Mouse (Mus musculus) layer of hippocampus, adult 8-10 months (tissue): ENCODE data around the gene Rnasek. TPM values are rescaled to one million over a fixed set of nuclear protein-coding genes. Genes with fewer than 3 reads are reported as not detected.
A peak's percentile ranks its signal among the peaks of the same experiment; 100 is the strongest.

Experiments used
- DNase-seq, 2 experiments: peaks; one replicate each; pipeline ENCODE4 v3.0.0; 2022; ENCODE audit warnings: low spot score in 2 of 2
- total RNA-seq, 4 experiments: library from RNA; stranded (reverse); gene quantifications; 2 replicates each; pipeline ENCODE4 v1.2.4; 2022

Gene Rnasek
- total RNA-seq = 100 to 1,000 TPM; 203 to 263 (median 244) TPM

- peak; percentile 84 to 86 for DNase-seq
These were observed at the start of gene Rnasek, which contains the start of gene Gm21988 for GRCm38 (mm10) chr11:70239541-70240279. Rnasek (minus strand) TSS chr11:70239842. Gm21988 (minus strand) TSS chr11:70239830.

- peak in 1 of 2 experiments; percentile 11 for DNase-seq
These were observed 49.6 kb upstream of the Rnasek start for GRCm38 (mm10) chr11:70289236-70289635.

DNA sequence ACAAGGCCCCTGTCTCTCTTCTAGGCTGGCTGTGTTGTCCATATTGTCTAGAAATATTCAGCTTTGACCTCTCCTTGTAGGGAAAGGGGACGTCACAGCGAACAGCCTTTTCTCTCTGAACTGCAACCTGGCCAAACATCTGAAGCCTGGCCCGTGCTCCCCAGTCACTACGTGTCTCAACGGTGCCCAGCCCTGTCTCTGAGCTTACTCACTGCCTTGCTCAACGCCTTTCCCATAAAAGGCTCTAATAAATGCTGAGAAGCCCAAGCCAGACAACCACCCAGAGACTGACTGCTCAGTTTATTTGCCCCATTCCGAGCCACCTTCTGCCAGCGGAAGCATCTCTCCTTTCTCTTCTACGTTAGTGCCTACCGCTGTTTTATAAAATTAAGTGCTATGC lies 48.5 kb upstream of the Rnasek start:
- no peak for DNase-seq

- no peak for DNase-seq
These were observed 46.0 kb upstream of the Rnasek start for GRCm38 (mm10) chr11:70285686-70286085.

DNA sequence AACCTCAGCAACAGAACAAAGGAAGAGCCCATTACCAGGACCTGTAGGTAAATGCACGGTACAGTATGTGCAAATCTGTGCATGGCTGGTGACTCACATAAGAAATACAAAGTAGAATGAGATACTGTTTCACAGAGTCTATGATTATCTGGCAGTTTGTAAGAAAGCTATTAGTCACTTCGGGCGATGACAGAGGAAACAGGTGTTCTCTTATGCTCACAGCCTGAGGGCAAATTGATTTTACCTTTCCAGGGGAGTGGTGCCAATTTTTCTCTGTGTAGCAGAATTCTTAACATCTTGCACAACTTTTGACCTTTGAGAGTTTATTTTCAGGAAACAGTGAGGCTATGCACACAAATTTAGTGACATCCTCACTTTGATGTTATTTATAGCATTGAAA lies 45.1 kb upstream of the Rnasek start:
- DNase-seq = no peak

- DNase-seq = no peak
These were observed 44.0 kb upstream of the Rnasek start for GRCm38 (mm10) chr11:70283666-70284065.

GRCm38 (mm10) chr11:70280441-70280840 lies 40.8 kb upstream of the Rnasek start:
- peak in 1 of 2 experiments; percentile 5 for DNase-seq

DNA sequence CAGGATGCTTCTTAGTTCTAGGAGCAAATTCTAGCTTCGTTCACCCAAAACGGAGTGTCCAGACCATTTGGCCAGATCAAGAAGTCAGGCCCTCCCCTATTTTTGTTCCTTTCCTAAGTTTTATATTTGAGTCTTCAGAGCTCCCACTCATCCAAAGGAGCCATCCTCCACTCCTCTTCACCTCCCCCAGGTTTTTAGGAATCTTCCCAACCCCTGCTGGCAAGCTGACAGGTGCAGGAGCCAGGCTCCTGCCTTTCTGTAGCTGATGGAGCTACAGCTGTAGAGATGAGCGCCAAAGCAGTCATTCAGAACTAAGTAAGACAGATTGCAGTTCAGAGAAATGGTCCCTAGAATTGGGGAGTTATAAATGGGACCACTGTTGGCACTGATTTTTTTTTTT lies 39.3 kb upstream of the Rnasek start:
- no peak for DNase-seq

- peak in 1 of 2 experiments; percentile 9 for DNase-seq
These were observed 32.0 kb upstream of the Rnasek start for GRCm38 (mm10) chr11:70271641-70272040.

- DNase-seq = no peak
These were observed 26.8 kb upstream of the Rnasek start for GRCm38 (mm10) chr11:70266405-70266804.

- DNase-seq = no peak
These were observed 26.2 kb upstream of the Rnasek start for GRCm38 (mm10) chr11:70265819-70266218.

- DNase-seq = no peak
These were observed 25.6 kb upstream of the Rnasek start for GRCm38 (mm10) chr11:70265252-70265651.

- DNase-seq = no peak
These were observed 19.4 kb upstream of the Rnasek start for GRCm38 (mm10) chr11:70259035-70259434.

DNA sequence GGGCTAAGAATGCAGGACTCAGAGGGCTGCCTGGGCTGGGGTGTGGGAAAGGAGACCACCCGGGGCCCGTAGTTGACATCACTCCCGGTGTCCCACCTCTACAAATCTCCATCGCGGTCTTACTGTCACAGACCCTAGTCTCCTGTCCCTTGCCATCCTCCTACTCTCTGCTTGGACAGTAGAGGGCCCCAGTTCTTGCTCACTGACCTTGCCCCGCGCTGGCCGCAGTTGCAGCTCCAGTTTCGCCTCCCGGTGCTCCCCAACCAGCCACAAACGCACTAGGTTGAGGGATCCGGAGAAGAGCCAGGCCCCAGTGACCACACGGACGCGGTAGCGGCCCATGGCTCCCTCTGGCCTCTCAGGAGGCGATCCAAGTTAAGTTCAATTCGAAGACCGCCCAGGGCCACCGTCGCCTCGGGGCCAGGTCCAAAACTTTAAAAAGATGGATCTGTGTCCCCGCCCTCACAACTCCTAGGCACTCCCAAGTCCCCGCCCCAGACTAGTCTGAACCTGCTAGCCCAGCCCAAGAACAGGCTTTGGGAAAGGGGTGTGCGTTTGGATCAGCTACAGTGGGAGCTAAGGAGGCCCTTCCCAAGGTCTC lies 15.4 kb upstream of the Rnasek start, which contains the start of gene Alox12:
TSS of gene Alox12 (minus strand) at position 423 of the 601 bp plus-strand sequence.
- no peak for DNase-seq

DNA sequence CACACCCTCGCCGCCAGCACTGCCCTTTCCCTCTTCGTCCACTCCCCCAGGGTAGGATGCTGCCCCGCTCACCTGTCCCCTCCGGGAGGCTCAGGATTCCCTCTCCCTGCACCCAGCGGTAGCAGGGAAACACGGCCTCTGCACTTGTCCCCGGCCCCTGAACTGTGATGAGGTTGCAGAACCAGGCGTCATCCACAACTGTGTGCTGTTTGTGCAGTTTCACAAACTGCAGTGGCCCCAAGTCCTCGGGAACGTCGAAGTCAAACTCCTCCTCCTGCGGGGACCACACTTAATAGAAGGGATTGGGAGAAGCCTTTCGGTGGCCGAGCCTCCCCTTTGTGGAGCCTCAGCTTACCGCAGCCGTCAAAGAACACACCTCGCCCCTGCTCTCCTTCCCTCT lies 14.7 kb upstream of the Rnasek start:
- DNase-seq = no peak

DNA sequence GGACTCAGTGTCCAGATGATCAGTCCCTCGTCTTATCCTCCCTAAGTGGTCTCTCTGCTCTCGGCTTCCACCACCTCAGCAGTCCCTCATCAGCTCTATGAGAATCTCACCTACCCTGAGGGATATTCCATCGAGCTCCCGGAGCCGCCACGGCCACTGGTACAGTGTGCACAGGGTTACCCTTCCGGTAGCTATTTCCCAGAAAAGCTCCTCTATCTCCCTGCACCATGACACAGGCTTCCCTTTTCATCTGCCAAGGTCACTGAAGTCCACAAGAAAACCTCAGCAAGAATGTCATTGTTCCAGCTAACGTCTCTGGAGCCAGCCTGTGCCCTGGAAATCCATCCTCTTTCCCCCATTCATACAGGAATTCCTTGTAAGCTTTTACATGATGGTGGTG lies 12.2 kb upstream of the Rnasek start:
- DNase-seq = no peak

DNA sequence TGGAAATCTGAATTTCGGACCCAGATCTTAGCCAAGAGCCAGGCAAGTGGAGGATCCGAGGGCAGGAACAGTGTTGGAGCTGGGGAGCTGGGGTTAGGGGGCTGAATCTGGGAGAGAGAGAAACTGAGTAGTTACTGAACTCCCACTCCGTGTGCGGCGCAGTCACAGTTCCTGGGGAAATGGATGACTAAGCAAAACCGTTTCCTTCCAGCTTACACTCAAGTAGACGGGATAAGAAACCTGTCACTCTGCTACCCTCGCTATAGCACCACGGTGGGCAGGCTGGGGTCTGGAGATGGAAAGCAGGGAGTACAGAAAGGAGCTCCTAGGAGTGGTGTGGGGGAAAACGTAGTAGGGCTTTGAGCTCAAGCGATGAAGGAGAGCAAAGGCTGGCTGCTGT lies 10.5 kb upstream of the Rnasek start:
- DNase-seq = no peak

- DNase-seq = peak in 1 of 2 experiments; percentile 55
These were observed 7.6 kb upstream of the Rnasek start for GRCm38 (mm10) chr11:70247136-70247845.

DNA sequence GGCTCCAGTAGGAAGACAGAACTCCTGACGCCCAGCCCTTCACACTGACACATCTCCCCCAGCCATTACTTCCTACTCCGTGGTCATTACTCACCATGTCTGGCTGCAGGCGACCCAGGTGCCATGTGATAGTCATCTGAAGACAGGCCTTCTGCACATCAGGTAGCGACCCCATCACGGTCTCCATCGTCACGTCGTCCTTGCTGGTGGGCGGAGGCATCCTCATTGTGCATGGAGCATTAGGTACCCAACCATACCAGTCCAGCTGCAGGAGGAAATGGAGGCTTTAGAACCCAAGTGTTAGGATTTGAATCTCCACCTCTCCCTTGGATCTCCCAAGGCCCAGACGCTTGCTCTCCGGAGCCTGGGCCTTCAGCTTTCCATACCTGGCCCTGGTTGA lies 2.9 kb upstream of the Rnasek start:
- no peak for DNase-seq

- DNase-seq = peak in 1 of 2 experiments; percentile 15
These were observed 826 bp downstream of the Rnasek start for GRCm38 (mm10) chr11:70238591-70239440.

GRCm38 (mm10) chr11:70237457-70238167 lies 2.0 kb downstream of the Rnasek start, which contains the start of gene 0610010K14Rik:
0610010K14Rik (minus strand) TSS chr11:70237914.
- DNase-seq = peak; percentile 96 to 97
